Mouse (Mus musculus) testis, adult 2 months (tissue): ENCODE data around the gene Tmem169.

Source experiments
- CTCF ChIP-seq: fragments of 200-500 bp; IDR thresholded peaks from 2 replicates; pipeline ENCODE4 v1.5.1; 2012; ENCODE audit warnings: low read depth, mild to moderate bottlenecking, inconsistent platforms, low read length, moderate library complexity; ENCODE audit not compliant: control insufficient read depth, insufficient read depth, insufficient replicate concordance
- POLR2A ChIP-seq: fragments of 200-500 bp; IDR thresholded peaks from 2 replicates; pipeline ENCODE4 v1.6.1; 2012; ENCODE audit warnings: low read depth, mild to moderate bottlenecking, inconsistent platforms, low read length, moderate library complexity; ENCODE audit not compliant: control insufficient read depth

DNA sequence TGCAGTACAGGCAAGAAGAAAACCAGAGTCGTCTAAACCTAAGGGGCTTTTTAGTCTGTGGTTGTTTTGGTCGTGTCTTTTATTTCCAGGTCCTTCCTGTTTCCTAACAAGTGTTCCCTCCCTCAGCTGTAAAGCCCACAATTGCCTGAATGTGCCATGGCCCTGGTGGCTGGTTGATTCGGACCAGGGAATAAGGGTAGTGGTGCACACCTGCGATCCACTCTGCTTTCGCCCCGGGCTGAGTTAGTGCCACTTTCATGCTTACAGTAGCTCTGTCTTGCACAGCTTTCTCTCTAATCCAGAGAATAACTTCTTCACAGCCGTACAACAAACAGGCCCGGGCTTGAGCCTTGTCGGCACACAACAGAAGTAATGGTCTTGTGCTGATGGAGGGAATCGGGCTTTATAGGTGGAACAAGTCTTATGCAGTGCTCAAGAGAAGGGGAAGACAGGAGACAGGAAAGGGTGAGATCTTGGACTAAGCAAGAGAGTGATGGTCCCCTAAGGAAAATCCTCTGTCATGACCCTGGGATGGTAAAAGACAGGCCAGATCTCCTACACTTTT lies 46.1 kb upstream of the Tmem169 start:
- TF ChIP-seq CTCF (no peak), POLR2A (no peak)
